Comparison of ENCODE assay signal across 16 mouse cellular contexts in the genomic region with DNA sequence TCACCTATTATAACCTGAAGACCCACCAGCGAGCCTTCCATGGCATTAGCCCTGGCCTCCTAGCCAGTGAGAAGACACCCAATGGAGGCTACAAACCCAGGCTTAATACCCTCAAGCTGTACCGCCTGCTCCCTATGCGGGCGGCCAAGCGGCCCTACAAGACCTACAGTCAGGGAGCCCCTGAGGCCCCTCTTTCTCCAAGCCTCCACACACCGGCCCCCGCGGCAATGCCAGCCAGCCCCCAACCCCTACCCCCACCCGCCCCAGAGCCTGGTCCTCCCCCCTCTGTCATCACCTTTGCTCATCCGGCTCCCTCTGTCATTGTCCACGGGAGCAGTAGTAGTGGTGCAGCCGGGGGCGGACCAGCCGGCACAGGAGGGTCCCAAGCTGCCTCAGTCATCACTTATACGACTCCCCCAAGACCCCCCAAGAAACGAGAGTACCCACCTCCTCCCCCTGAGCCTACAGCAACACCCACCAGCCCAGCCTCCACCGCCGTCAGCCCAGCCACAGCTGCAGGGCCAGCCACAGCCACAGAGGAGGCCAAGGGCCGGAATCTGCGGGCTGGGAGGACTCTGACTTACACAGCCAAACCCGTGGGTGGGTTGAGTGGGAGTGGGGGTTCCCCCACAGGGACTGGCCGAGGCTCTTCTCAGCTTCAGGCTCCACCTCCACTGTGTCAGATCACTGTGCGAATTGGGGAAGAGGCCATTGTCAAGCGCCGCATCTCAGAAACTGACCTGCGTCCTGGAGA. TPM values are rescaled to one million over a fixed set of nuclear protein-coding genes. Genes with fewer than 3 reads are reported as not detected.
DNase-seq lines count a peak whose midpoint lies in the region; ATAC-seq and TF ChIP-seq lines count a peak whose summit lies in the region.
"Had no signal": no experiment of that assay in that cellular context is flagged by ENCODE, and none has a peak within 500 bp of the region (broad histone marks: within the 10 kb centered on the region; RNA-seq: fewer than 3 reads in every experiment).

No protein-coding gene starts in this region.

- no peak overlapping the region for H3K27ac ChIP-seq in stomach, embryonic 16.5 days (ENCODE audit: low read length)
- H3K27ac ChIP-seq in stomach, postnatal 0 days (replicated peaks) = no peak overlapping the region
- H3K27ac ChIP-seq: embryonic facial prominence, embryonic 12.5 days; left cerebral cortex, adult 2 months; limb, embryonic 13.5 days had no signal

- H3K4me1 ChIP-seq in stomach, embryonic 16.5 days (ENCODE audit: control insufficient read depth, insufficient read depth, low read length) = no peaks in the 10 kb centered on the region
- no peaks in the 10 kb centered on the region for H3K4me1 ChIP-seq in stomach, postnatal 0 days (replicated peaks; ENCODE audit: control insufficient read depth, insufficient read depth)

- H3K9me3 ChIP-seq in stomach, embryonic 16.5 days (replicated peaks; ENCODE audit: control insufficient read depth, low read length) = no peaks in the 10 kb centered on the region
- H3K9me3 ChIP-seq in stomach, postnatal 0 days (ENCODE audit: control insufficient read depth, low read length) = no peaks in the 10 kb centered on the region
- H3K9me3 ChIP-seq: embryonic facial prominence, embryonic 12.5 days; limb, embryonic 13.5 days had no signal

- TF ChIP-seq EP300 in stomach, postnatal 0 days (optimal IDR thresholded peaks at IDR 0.05) = no peak

- intact Hi-C loops in heart, postnatal 25 days (cut with DNase I) = no loop called here

- H3K27me3 ChIP-seq in stomach, embryonic 16.5 days (ENCODE audit: control insufficient read depth, insufficient read depth, low read length) = no peaks in the 10 kb centered on the region
- no peaks in the 10 kb centered on the region for H3K27me3 ChIP-seq in stomach, postnatal 0 days (ENCODE audit: control insufficient read depth, insufficient read depth, low read length)
- H3K27me3 ChIP-seq in splenic B cell, adult 2 months (ENCODE audit: control insufficient read depth, insufficient read depth, low read length, poor library complexity, severe bottlenecking) = no peaks in the 10 kb centered on the region
- H3K27me3 ChIP-seq: Patski had no signal

- H3K4me2 ChIP-seq in stomach, embryonic 16.5 days (ENCODE audit: low read depth, low read length) = no peak overlapping the region
- H3K4me2 ChIP-seq in stomach, postnatal 0 days (replicated peaks; ENCODE audit: low read depth) = no peak overlapping the region
- H3K4me2 ChIP-seq: embryonic facial prominence, embryonic 12.5 days; limb, embryonic 13.5 days; lung, embryonic 14.5 days had no signal

- WGBS in stomach, embryonic 16.5 days = 65% methylated on average over 26 of the region's 26 CpGs
- WGBS in stomach, postnatal 0 days = 73% methylated on average over 26 of the region's 26 CpGs

- no peak for TF ChIP-seq CTCF in stomach, postnatal 0 days (IDR thresholded peaks at IDR 0.05; ENCODE audit: low read depth)

- no peak overlapping the region for H3K9ac ChIP-seq in stomach, embryonic 16.5 days (ENCODE audit: low read length)
- no peak overlapping the region; the same call in 1 of the 2 replicates for H3K9ac ChIP-seq in stomach, postnatal 0 days (ENCODE audit: low read length)
- H3K9ac ChIP-seq: embryonic facial prominence, embryonic 12.5 days; lung, embryonic 14.5 days had no signal

- H3K36me3 ChIP-seq in stomach, embryonic 16.5 days (ENCODE audit: control insufficient read depth, insufficient read depth, low read length) = no peaks in the 10 kb centered on the region
- no peaks in the 10 kb centered on the region; the same call in 1 of the 2 replicates for H3K36me3 ChIP-seq in stomach, postnatal 0 days (ENCODE audit: control insufficient read depth, insufficient read depth, low read length)
- H3K36me3 ChIP-seq in splenic B cell, adult 2 months (ENCODE audit: control insufficient read depth, insufficient read depth, low read length, poor library complexity, severe bottlenecking) = no peaks in the 10 kb centered on the region; the same call in 1 of the 2 replicates

- H3K4me3 ChIP-seq in stomach, embryonic 16.5 days (replicated peaks; ENCODE audit: low read length) = no peak overlapping the region
- H3K4me3 ChIP-seq in stomach, postnatal 0 days (ENCODE audit: low read depth, low read length) = no peak overlapping the region
- H3K4me3 ChIP-seq: embryonic facial prominence, embryonic 12.5 days; left cerebral cortex, adult 2 months; limb, embryonic 13.5 days had no signal

- DNase-seq in heart, adult 11 months = peak; percentile 93
- DNase-seq in heart, postnatal 25 days (ENCODE audit: low spot score) = no peak
- peak; percentile 63 for DNase-seq in kidney, postnatal 10 days
- no peak for DNase-seq in kidney, adult 11 months
- DNase-seq in stomach, postnatal 0 days (ENCODE audit: low spot score) = no peak
- DNase-seq in splenic B cell, adult 2 months (ENCODE audit: low read depth, low spot score) = peak; percentile 43
- DNase-seq in thymus, postnatal 36 days = no peak
- DNase-seq: thymus, adult 18-20 months had no signal

- ATAC-seq in stomach, embryonic 16.5 days (ENCODE audit: insufficient read depth, low FRiP score) = peak; percentile 5; the same call in 1 of the 2 replicates
- ATAC-seq in stomach, postnatal 0 days (ENCODE audit: low FRiP score, low TSS enrichment) = no peak
- ATAC-seq: Patski had no signal

RNA-seq across cellular contexts. Expression of gene Zbtb4, which starts 12.0 kb away (rescaled TPM):
- total RNA-seq in heart, postnatal 25 days (2021) = 10 to 100 TPM; 33.3 to 39.6 TPM
- polyA plus RNA-seq in stomach, embryonic 16.5 days (2015; fragmentation: Nextera tagmentation; extraction: Ambion mirVana) = 3.4 TPM in 2 replicates
- polyA plus RNA-seq in stomach, postnatal 0 days (2015; fragmentation: Nextera tagmentation; extraction: Ambion mirVana) = 2.6 and 2.7 TPM in 2 replicates

RNA-seq across cellular contexts. Expression of gene Slc35g3, which starts 15.9 kb away (rescaled TPM):
- total RNA-seq in heart, postnatal 25 days (2021) = not detected
- 0.17 TPM in 1 of 2 replicates, not detected in the other for polyA plus RNA-seq in stomach, embryonic 16.5 days (2015; fragmentation: Nextera tagmentation; extraction: Ambion mirVana)
- 0.11 TPM in 1 of 2 replicates, not detected in the other for polyA plus RNA-seq in stomach, postnatal 0 days (2015; fragmentation: Nextera tagmentation; extraction: Ambion mirVana)
- total RNA-seq: left cerebral cortex, adult 2 months had no signal
- polyA plus RNA-seq: embryonic facial prominence, embryonic 12.5 days; heart, postnatal 0 days; limb, embryonic 13.5 days; spleen, adult 2 months had no signal

RNA-seq across cellular contexts. Expression of gene Chrnb1, which starts 18.1 kb away (rescaled TPM):
- total RNA-seq in heart, postnatal 25 days (2021) = 1 to 10 TPM; 4.8 to 5.0 TPM
- 5.3 and 10.3 TPM in 2 replicates for polyA plus RNA-seq in stomach, embryonic 16.5 days (2015; fragmentation: Nextera tagmentation; extraction: Ambion mirVana)
- polyA plus RNA-seq in stomach, postnatal 0 days (2015; fragmentation: Nextera tagmentation; extraction: Ambion mirVana) = 4.3 and 5.0 TPM in 2 replicates

RNA-seq across cellular contexts. Expression of gene Polr2a, which starts 19.2 kb away (rescaled TPM):
- 10 to 100 TPM; 28.6 to 30.4 TPM for total RNA-seq in heart, postnatal 25 days (2021)
- polyA plus RNA-seq in stomach, embryonic 16.5 days (2015; fragmentation: Nextera tagmentation; extraction: Ambion mirVana) = 17.7 and 20.6 TPM in 2 replicates
- polyA plus RNA-seq in stomach, postnatal 0 days (2015; fragmentation: Nextera tagmentation; extraction: Ambion mirVana) = 7.9 and 9.0 TPM in 2 replicates

RNA-seq across cellular contexts. Expression of gene Fgf11, which starts 24.0 kb away (rescaled TPM):
- 1 to 10 TPM; 2.2 to 2.4 TPM for total RNA-seq in heart, postnatal 25 days (2021)
- polyA plus RNA-seq in stomach, embryonic 16.5 days (2015; fragmentation: Nextera tagmentation; extraction: Ambion mirVana) = 1.8 and 2.5 TPM in 2 replicates
- polyA plus RNA-seq in stomach, postnatal 0 days (2015; fragmentation: Nextera tagmentation; extraction: Ambion mirVana) = 0.67 and 0.90 TPM in 2 replicates

Comparison
In these comparisons a context has a peak if more than half of its experiments do, and no peak if none do; other contexts are left out.
1. DNase-seq: peak in heart, adult 11 months (single experiment), kidney, postnatal 10 days (single experiment) and splenic B cell, adult 2 months (single experiment); none in heart, postnatal 25 days (single experiment), kidney, adult 11 months (single experiment), stomach, postnatal 0 days (single experiment) and thymus, postnatal 36 days (0 of 2).